Mouse (Mus musculus) lung, adult 2 months (tissue): Measurements from ENCODE around the gene Dpyd.

Source experiments
- CTCF ChIP-seq: fragments of 200-500 bp; IDR thresholded peaks from 2 replicates; pipeline ENCODE4 v1.5.1; 2011; ENCODE audit warnings: mild to moderate bottlenecking, low read length, control low read depth; ENCODE audit not compliant: insufficient read depth
- POLR2A ChIP-seq: fragments of 200-500 bp; IDR thresholded peaks from 2 replicates; pipeline ENCODE4 v1.6.1; 2011; ENCODE audit warnings: low read depth, mild to moderate bottlenecking, control low read depth, low read length, borderline replicate concordance; ENCODE audit errors: extremely low read depth

DNA sequence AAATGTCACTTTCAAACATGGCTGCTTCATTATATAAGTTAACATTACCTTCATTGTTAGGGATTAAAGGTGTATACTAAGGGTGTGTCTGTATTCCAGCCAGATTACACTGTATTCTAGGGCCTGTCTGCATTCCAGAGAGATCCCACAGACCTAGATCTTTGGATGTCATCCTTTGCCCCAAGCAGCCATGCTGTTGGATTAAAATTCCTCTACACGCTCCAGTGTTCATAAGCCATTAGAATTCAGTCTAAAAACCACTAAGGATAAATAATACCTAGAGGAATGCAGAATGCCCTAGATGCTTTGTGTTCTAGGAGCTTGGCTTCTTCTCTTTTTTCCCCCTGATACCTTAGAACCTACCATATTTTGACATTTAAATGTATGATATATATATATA is 494.2 kb downstream of the Dpyd start:
- TF ChIP-seq CTCF (no peak), POLR2A (no peak)
